Mouse (Mus musculus): Measurements from ENCODE around the gene Pakap. TPM values are rescaled to one million over a fixed set of nuclear protein-coding genes. Genes with fewer than 3 reads are reported as not detected.

Pakap gene
- polyA plus RNA-seq, 2 experiments = 0.51 TPM; not detected in 1

DNA sequence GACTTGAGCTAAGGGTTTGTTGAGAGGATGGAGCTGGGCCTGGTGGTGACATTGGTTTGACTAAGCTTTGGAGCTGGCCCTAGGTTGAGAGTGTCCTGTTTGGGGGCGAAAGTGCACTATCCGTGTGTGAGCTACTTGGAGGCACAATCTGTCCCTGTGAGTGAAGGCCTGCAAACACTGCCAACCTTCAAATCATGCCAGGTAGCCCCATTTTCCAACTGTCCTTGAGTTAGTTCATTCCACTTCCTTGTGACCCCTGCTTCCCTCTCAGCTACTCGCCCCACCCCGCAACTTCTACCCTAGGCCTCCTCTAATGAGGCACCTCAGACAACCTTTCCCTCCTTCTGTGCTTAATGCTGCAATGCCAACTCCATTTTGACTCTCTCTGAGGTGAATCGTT, 234.0 kb downstream of the Pakap start:
- TF ChIP-seq CTCF (IDR thresholded peaks at IDR 0.05; ENCODE audit: low read depth) = no peak
- TF ChIP-seq EP300 (IDR thresholded peaks at IDR 0.05; ENCODE audit: low read depth) = no peak
- Histone ChIP-seq H3K27ac (no peak overlapping the region), H3K9me3 (ENCODE audit: control insufficient read depth, low read length) (no peaks in the 10 kb centered on the region), H3K4me3 (ENCODE audit: insufficient read depth in 1 of 2, low read depth in 2 of 2, low read length in 2 of 2) (no peak overlapping the region), H3K27me3 (ENCODE audit: control insufficient read depth, insufficient read depth, low read length) (no peaks in the 10 kb centered on the region), H3K9ac (replicated peaks) (no peak overlapping the region), H3K4me2 (ENCODE audit: low read depth) (no peak overlapping the region), H3K4me1 (replicated peaks; ENCODE audit: control insufficient read depth in 2 of 2, insufficient read depth in 2 of 2, low read length in 1 of 2) (peaks cover 16 to 24% of the 10 kb centered on the region in 2 experiments), H3K36me3 (replicated peaks; ENCODE audit: control insufficient read depth, insufficient read depth, low read depth) (no peaks in the 10 kb centered on the region)
- no peak for ATAC-seq (ENCODE audit: insufficient read depth)
- WGBS (ENCODE audit: insufficient replicate concordance) = 70% methylated on average over 5 of the region's 5 CpGs
- no peak for DNase-seq (ENCODE audit: low read depth in 3 of 3, low spot score in 3 of 3)

DNA sequence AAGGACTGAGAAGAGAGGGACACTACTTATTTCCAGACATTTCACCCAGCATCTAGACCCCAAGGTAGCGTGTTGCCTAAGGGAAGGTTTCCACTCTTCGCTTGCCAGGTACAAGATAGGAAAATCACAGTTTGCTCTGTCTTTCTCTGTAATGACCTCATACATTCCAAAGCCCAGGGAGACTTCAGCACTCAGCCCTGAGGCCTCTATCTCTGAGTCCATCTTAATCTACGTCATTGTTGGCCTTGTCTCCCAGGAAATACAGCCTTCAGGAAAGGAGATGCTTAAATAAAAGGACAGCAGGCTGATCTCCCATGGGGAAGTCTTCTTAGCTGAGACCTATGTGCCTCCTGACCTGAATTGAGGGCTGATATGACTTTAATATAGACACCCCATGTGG, 234.4 kb downstream of the Pakap start:
- 73% methylated on average over 3 of the region's 3 CpGs for WGBS (ENCODE audit: insufficient replicate concordance)
- no peak for ATAC-seq (ENCODE audit: insufficient read depth)
- no peak for DNase-seq (ENCODE audit: low read depth in 3 of 3, low spot score in 3 of 3)

DNA sequence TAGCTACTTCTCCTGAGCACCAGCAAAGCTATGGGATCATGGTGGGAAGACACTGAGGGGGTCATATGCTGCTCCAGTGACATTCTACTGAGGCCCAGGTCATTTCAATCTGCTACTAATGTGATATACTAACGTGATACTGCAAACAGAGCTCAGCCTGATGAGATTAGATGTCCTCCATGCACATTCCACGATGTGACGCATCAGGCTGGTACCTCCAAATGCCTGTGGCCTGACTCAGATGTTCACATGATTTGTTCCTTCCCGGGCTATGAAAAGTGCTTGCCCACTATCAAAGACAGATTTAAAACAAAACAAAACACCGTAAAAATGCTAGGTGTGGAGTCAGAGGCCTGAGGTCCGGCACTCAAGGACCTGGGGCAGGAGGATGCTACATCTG, 236.9 kb downstream of the Pakap start:
- H3K36me3 ChIP-seq (replicated peaks; ENCODE audit: control insufficient read depth, insufficient read depth, low read depth) = no peaks in the 10 kb centered on the region
- no peak for TF ChIP-seq EP300 (IDR thresholded peaks at IDR 0.05; ENCODE audit: low read depth)
- no peak for TF ChIP-seq CTCF (IDR thresholded peaks at IDR 0.05; ENCODE audit: low read depth)
- no peak for ATAC-seq (ENCODE audit: insufficient read depth)

More for the DNA sequence above, 234.4 kb downstream of the Pakap start:
- Histone ChIP-seq H3K27ac (no peak overlapping the region), H3K4me2 (ENCODE audit: low read depth) (no peak overlapping the region), H3K9ac (replicated peaks) (no peak overlapping the region), H3K4me3 (ENCODE audit: insufficient read depth in 1 of 2, low read depth in 2 of 2, low read length in 2 of 2) (no peak overlapping the region), H3K9me3 (ENCODE audit: control insufficient read depth, low read length) (no peaks in the 10 kb centered on the region), H3K4me1 (replicated peaks; ENCODE audit: control insufficient read depth in 2 of 2, insufficient read depth in 2 of 2, low read length in 1 of 2) (peaks cover 16 to 22% of the 10 kb centered on the region in 2 experiments), H3K27me3 (ENCODE audit: control insufficient read depth, insufficient read depth, low read length) (no peaks in the 10 kb centered on the region), H3K36me3 (replicated peaks; ENCODE audit: control insufficient read depth, insufficient read depth, low read depth) (no peaks in the 10 kb centered on the region)
- TF ChIP-seq EP300 (IDR thresholded peaks at IDR 0.05; ENCODE audit: low read depth) (no peak), CTCF (IDR thresholded peaks at IDR 0.05; ENCODE audit: low read depth) (no peak)

DNA sequence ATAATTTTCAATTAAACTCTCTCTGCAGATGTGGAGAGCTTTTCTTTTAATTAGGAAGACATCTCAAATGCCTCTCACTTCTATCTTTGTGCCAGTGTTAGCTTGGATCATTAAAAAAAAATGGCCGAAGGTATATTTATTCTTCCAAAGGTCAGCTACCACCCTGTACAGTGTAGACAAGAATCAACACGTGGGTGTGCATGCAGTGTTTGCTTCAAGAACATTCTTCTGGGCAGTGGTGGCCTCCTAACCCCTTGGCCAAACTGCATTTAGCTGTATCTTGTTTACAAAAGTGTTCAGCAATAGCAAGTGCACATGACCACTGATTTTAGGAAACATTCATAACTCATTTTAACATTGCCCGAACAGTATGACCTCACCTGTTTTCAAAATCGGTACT, 241.5 kb downstream of the Pakap start:
- ATAC-seq (ENCODE audit: insufficient read depth) (peak; percentile 56; the same call in 1 of the 2 replicates), DNase-seq (ENCODE audit: low read depth in 3 of 3, low spot score in 3 of 3) (no peak)
- no peaks in the 10 kb centered on the region for H3K9me3 ChIP-seq (ENCODE audit: control insufficient read depth, low read length)
- H3K27ac ChIP-seq = no peak overlapping the region
- H3K4me1 ChIP-seq (replicated peaks; ENCODE audit: control insufficient read depth in 2 of 2, insufficient read depth in 2 of 2, low read length in 1 of 2) = peaks cover 0 to 10% of the 10 kb centered on the region in 2 experiments; a peak in 2 of 4 replicates
- no peak overlapping the region for H3K4me3 ChIP-seq (ENCODE audit: insufficient read depth in 1 of 2, low read depth in 2 of 2, low read length in 2 of 2)
- TF ChIP-seq EP300 (IDR thresholded peaks at IDR 0.05; ENCODE audit: low read depth) (no peak), CTCF (IDR thresholded peaks at IDR 0.05; ENCODE audit: low read depth) (no peak)
- H3K27me3 ChIP-seq (ENCODE audit: control insufficient read depth, insufficient read depth, low read length) = no peaks in the 10 kb centered on the region
- no peaks in the 10 kb centered on the region for H3K36me3 ChIP-seq (replicated peaks; ENCODE audit: control insufficient read depth, insufficient read depth, low read depth)
- H3K9ac ChIP-seq (replicated peaks) = no peak overlapping the region
- H3K4me2 ChIP-seq (ENCODE audit: low read depth) = no peak overlapping the region
- 56% methylated on average over 4 of the region's 4 CpGs for WGBS (ENCODE audit: insufficient replicate concordance)

More for the DNA sequence above, 236.9 kb downstream of the Pakap start:
- Histone ChIP-seq H3K4me3 (ENCODE audit: insufficient read depth in 1 of 2, low read depth in 2 of 2, low read length in 2 of 2) (no peak overlapping the region), H3K4me2 (ENCODE audit: low read depth) (no peak overlapping the region), H3K27me3 (ENCODE audit: control insufficient read depth, insufficient read depth, low read length) (no peaks in the 10 kb centered on the region), H3K9ac (replicated peaks) (no peak overlapping the region), H3K4me1 (replicated peaks; ENCODE audit: control insufficient read depth in 2 of 2, insufficient read depth in 2 of 2, low read length in 1 of 2) (peaks cover 0 to 1% of the 10 kb centered on the region in 2 experiments; a peak in 2 of 4 replicates), H3K9me3 (ENCODE audit: control insufficient read depth, low read length) (no peaks in the 10 kb centered on the region), H3K27ac (no peak overlapping the region)
- 64% methylated on average over 6 of the region's 6 CpGs for WGBS (ENCODE audit: insufficient replicate concordance)
- DNase-seq (ENCODE audit: low read depth in 3 of 3, low spot score in 3 of 3) = no peak

DNA sequence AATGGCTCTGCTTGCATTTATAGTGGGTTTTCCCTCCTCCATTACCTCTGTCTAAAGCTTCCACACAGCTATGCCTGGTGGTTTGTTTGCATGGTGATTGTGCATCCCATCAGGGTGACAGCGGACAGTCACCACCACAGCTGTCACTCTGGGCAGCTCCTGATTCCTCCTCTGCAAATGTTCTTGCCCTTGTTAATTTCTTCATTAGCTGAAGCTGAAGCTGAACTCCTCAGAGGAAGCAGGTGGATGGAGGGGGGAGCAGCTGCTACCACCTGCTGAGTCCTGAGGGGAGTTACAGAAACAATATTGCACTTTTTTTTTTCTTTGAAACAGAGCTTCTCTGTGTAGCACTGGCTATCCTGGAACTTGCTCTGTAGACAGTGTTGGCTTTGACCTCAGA, 244.1 kb downstream of the Pakap start:
- 55% methylated on average over 1 of the region's 1 CpGs for WGBS (ENCODE audit: insufficient replicate concordance)
- Histone ChIP-seq H3K27me3 (ENCODE audit: control insufficient read depth, insufficient read depth, low read length) (no peaks in the 10 kb centered on the region), H3K9ac (replicated peaks) (no peak overlapping the region), H3K4me2 (ENCODE audit: low read depth) (no peak overlapping the region), H3K9me3 (ENCODE audit: control insufficient read depth, low read length) (no peaks in the 10 kb centered on the region), H3K4me1 (replicated peaks; ENCODE audit: control insufficient read depth in 2 of 2, insufficient read depth in 2 of 2, low read length in 1 of 2) (peaks cover 0 to 10% of the 10 kb centered on the region in 2 experiments; a peak in 2 of 4 replicates), H3K36me3 (replicated peaks; ENCODE audit: control insufficient read depth, insufficient read depth, low read depth) (no peaks in the 10 kb centered on the region), H3K27ac (no peak overlapping the region), H3K4me3 (ENCODE audit: insufficient read depth in 1 of 2, low read depth in 2 of 2, low read length in 2 of 2) (no peak overlapping the region)
- no peak for TF ChIP-seq CTCF (IDR thresholded peaks at IDR 0.05; ENCODE audit: low read depth)
- no peak for TF ChIP-seq EP300 (IDR thresholded peaks at IDR 0.05; ENCODE audit: low read depth)
- no peak for ATAC-seq (ENCODE audit: insufficient read depth)
- DNase-seq (ENCODE audit: low read depth in 3 of 3, low spot score in 3 of 3) = no peak

All from liver, embryonic 14.5 days (tissue).